Mouse (Mus musculus): Measurements from ENCODE around the gene Rnf13. TPM values are rescaled to one million over a fixed set of nuclear protein-coding genes. Genes with fewer than 3 reads are reported as not detected.

Gene Rnf13
- polyA plus RNA-seq (2012; rRNA removed), result 112 and 117 TPM in 2 replicates

- H3K4me1 ChIP-seq (ENCODE audit: control insufficient read depth, insufficient read depth, low read length), result peaks cover 5% of the 10 kb centered on the region; the same call in 1 of the 2 replicates
- TF ChIP-seq CTCF (IDR thresholded peaks at IDR 0.05; ENCODE audit: extremely low read depth, insufficient read depth, low read length) (no peak), POLR2A (IDR thresholded peaks at IDR 0.05; ENCODE audit: extremely low read depth, insufficient read depth, low read length) (peak; percentile 87)
- H3K4me3 ChIP-seq (ENCODE audit: insufficient read depth, low read length), result peak within 1 kb of the TSS; percentile 80
- peak within 1 kb of the TSS; percentile 91 for H3K27ac ChIP-seq (ENCODE audit: insufficient read depth, low read length)
Measured at GRCm38 (mm10) chr3:57735511-57736370, at the start of gene Rnf13. Gene Rnf13, plus strand, starts transcription at chr3:57736062.

GRCm38 (mm10) chr3:57691772-57692171, 44.1 kb upstream of the Rnf13 start:
- H3K4me1 ChIP-seq (ENCODE audit: control insufficient read depth, insufficient read depth, low read length), result no peaks in the 10 kb centered on the region
- H3K27ac ChIP-seq (ENCODE audit: insufficient read depth, low read length), result peak overlapping the region; percentile 46; the same call in 1 of the 2 replicates
- H3K4me3 ChIP-seq (ENCODE audit: insufficient read depth, low read length), result no peak overlapping the region
- TF ChIP-seq POLR2A (IDR thresholded peaks at IDR 0.05; ENCODE audit: extremely low read depth, insufficient read depth, low read length), result no peak
- no peak for TF ChIP-seq CTCF (IDR thresholded peaks at IDR 0.05; ENCODE audit: extremely low read depth, insufficient read depth, low read length)

GRCm38 (mm10) chr3:57692719-57693118, 43.1 kb upstream of the Rnf13 start, which contains the start of gene Ankub1:
Gene Ankub1, minus strand, starts transcription at chr3:57692799.
- H3K4me1 ChIP-seq (ENCODE audit: control insufficient read depth, insufficient read depth, low read length), result no peaks in the 10 kb centered on the region
- H3K4me3 ChIP-seq (ENCODE audit: insufficient read depth, low read length), result no peak within 1 kb of the TSS
- no peak for TF ChIP-seq CTCF (IDR thresholded peaks at IDR 0.05; ENCODE audit: extremely low read depth, insufficient read depth, low read length)
- no peak for TF ChIP-seq POLR2A (IDR thresholded peaks at IDR 0.05; ENCODE audit: extremely low read depth, insufficient read depth, low read length)
- peak within 1 kb of the TSS; percentile 73 for H3K27ac ChIP-seq (ENCODE audit: insufficient read depth, low read length)

- Histone ChIP-seq H3K4me3 (ENCODE audit: insufficient read depth, low read length) (no peak overlapping the region), H3K4me1 (ENCODE audit: control insufficient read depth, insufficient read depth, low read length) (no peaks in the 10 kb centered on the region), H3K27ac (ENCODE audit: insufficient read depth, low read length) (no peak overlapping the region)
- TF ChIP-seq POLR2A (IDR thresholded peaks at IDR 0.05; ENCODE audit: extremely low read depth, insufficient read depth, low read length) (no peak), CTCF (IDR thresholded peaks at IDR 0.05; ENCODE audit: extremely low read depth, insufficient read depth, low read length) (no peak)
Measured at GRCm38 (mm10) chr3:57696249-57696648, 39.6 kb upstream of the Rnf13 start.

GRCm38 (mm10) chr3:57696779-57697178, 39.1 kb upstream of the Rnf13 start:
- H3K4me1 ChIP-seq (ENCODE audit: control insufficient read depth, insufficient read depth, low read length), result no peaks in the 10 kb centered on the region
- H3K4me3 ChIP-seq (ENCODE audit: insufficient read depth, low read length), result no peak overlapping the region
- no peak for TF ChIP-seq CTCF (IDR thresholded peaks at IDR 0.05; ENCODE audit: extremely low read depth, insufficient read depth, low read length)
- TF ChIP-seq POLR2A (IDR thresholded peaks at IDR 0.05; ENCODE audit: extremely low read depth, insufficient read depth, low read length), result no peak
- H3K27ac ChIP-seq (ENCODE audit: insufficient read depth, low read length), result no peak overlapping the region

- Histone ChIP-seq H3K4me1 (ENCODE audit: control insufficient read depth, insufficient read depth, low read length) (no peaks in the 10 kb centered on the region), H3K4me3 (ENCODE audit: insufficient read depth, low read length) (no peak overlapping the region), H3K27ac (ENCODE audit: insufficient read depth, low read length) (no peak overlapping the region)
- no peak for TF ChIP-seq CTCF (IDR thresholded peaks at IDR 0.05; ENCODE audit: extremely low read depth, insufficient read depth, low read length)
- no peak for TF ChIP-seq POLR2A (IDR thresholded peaks at IDR 0.05; ENCODE audit: extremely low read depth, insufficient read depth, low read length)
Measured at GRCm38 (mm10) chr3:57714151-57714550, 21.7 kb upstream of the Rnf13 start.

- TF ChIP-seq CTCF (IDR thresholded peaks at IDR 0.05; ENCODE audit: extremely low read depth, insufficient read depth, low read length) (no peak), POLR2A (IDR thresholded peaks at IDR 0.05; ENCODE audit: extremely low read depth, insufficient read depth, low read length) (no peak)
- Histone ChIP-seq H3K27ac (ENCODE audit: insufficient read depth, low read length) (no peak overlapping the region), H3K4me3 (ENCODE audit: insufficient read depth, low read length) (no peak overlapping the region), H3K4me1 (ENCODE audit: control insufficient read depth, insufficient read depth, low read length) (peaks cover 2% of the 10 kb centered on the region; the same call in 1 of the 2 replicates)
Measured at GRCm38 (mm10) chr3:57732206-57732915, 3.5 kb upstream of the Rnf13 start.

GRCm38 (mm10) chr3:57736419-57737095, 695 bp downstream of the Rnf13 start:
- peak overlapping the region; percentile 80 for H3K4me3 ChIP-seq (ENCODE audit: insufficient read depth, low read length)
- H3K4me1 ChIP-seq (ENCODE audit: control insufficient read depth, insufficient read depth, low read length), result peaks cover 5% of the 10 kb centered on the region; the same call in 1 of the 2 replicates
- TF ChIP-seq POLR2A (IDR thresholded peaks at IDR 0.05; ENCODE audit: extremely low read depth, insufficient read depth, low read length) (no peak), CTCF (IDR thresholded peaks at IDR 0.05; ENCODE audit: extremely low read depth, insufficient read depth, low read length) (no peak)
- peak overlapping the region; percentile 69 for H3K27ac ChIP-seq (ENCODE audit: insufficient read depth, low read length)

GRCm38 (mm10) chr3:57739830-57740229, 4.0 kb downstream of the Rnf13 start:
- H3K4me1 ChIP-seq (ENCODE audit: control insufficient read depth, insufficient read depth, low read length), result peaks cover 5% of the 10 kb centered on the region; the same call in 1 of the 2 replicates
- TF ChIP-seq CTCF (IDR thresholded peaks at IDR 0.05; ENCODE audit: extremely low read depth, insufficient read depth, low read length) (no peak), POLR2A (IDR thresholded peaks at IDR 0.05; ENCODE audit: extremely low read depth, insufficient read depth, low read length) (no peak)
- H3K27ac ChIP-seq (ENCODE audit: insufficient read depth, low read length), result no peak overlapping the region
- no peak overlapping the region for H3K4me3 ChIP-seq (ENCODE audit: insufficient read depth, low read length)

All from cortical plate, adult 2 months (tissue).